Mouse (Mus musculus): ENCODE measurements around the gene BC017158. TPM values are rescaled to one million over a fixed set of nuclear protein-coding genes. Genes with fewer than 3 reads are reported as not detected.

Gene BC017158
- polyA plus RNA-seq, 2 experiments from 2014 or later, result 7.2 to 10.5 TPM

- no peak for ATAC-seq
Measured at GRCm38 (mm10) chr7:128307851-128308250, 9.9 kb upstream of the BC017158 start.

GRCm38 (mm10) chr7:128304907-128305306 lies 6.9 kb upstream of the BC017158 start:
- no peak for ATAC-seq

- no peak for ATAC-seq
Measured at GRCm38 (mm10) chr7:128304198-128304597, 6.2 kb upstream of the BC017158 start.

- ATAC-seq, result no peak
Measured at GRCm38 (mm10) chr7:128302151-128302550, 4.2 kb upstream of the BC017158 start.

- ATAC-seq, result no peak
Measured at GRCm38 (mm10) chr7:128300952-128301351, 3.0 kb upstream of the BC017158 start.

GRCm38 (mm10) chr7:128298481-128299342 lies 742 bp upstream of the BC017158 start:
- no peak for ATAC-seq

GRCm38 (mm10) chr7:128297291-128297616 lies 716 bp downstream of the BC017158 start:
- no peak for ATAC-seq

GRCm38 (mm10) chr7:128296514-128296913 lies 1.5 kb downstream of the BC017158 start:
- no peak for ATAC-seq

- ATAC-seq, result no peak
Measured at GRCm38 (mm10) chr7:128294785-128295184, 3.2 kb downstream of the BC017158 start.

GRCm38 (mm10) chr7:128288923-128289544 lies 8.9 kb downstream of the BC017158 start:
- no peak for ATAC-seq

GRCm38 (mm10) chr7:128285060-128285459 lies 12.9 kb downstream of the BC017158 start:
- ATAC-seq, result no peak

GRCm38 (mm10) chr7:128284047-128284446 lies 13.9 kb downstream of the BC017158 start:
- ATAC-seq, result no peak

GRCm38 (mm10) chr7:128282532-128283244 lies 15.3 kb downstream of the BC017158 start:
- no peak for ATAC-seq

- ATAC-seq, result no peak
Measured at GRCm38 (mm10) chr7:128281765-128282164, 16.2 kb downstream of the BC017158 start.

- no peak for ATAC-seq
Measured at GRCm38 (mm10) chr7:128279750-128280149, 18.2 kb downstream of the BC017158 start.

GRCm38 (mm10) chr7:128276051-128276450 lies 21.9 kb downstream of the BC017158 start:
- ATAC-seq, result no peak

- ATAC-seq, result no peak
Measured at GRCm38 (mm10) chr7:128271496-128271895, 26.5 kb downstream of the BC017158 start.

- no peak for ATAC-seq
Measured at GRCm38 (mm10) chr7:128270431-128270850, 27.5 kb downstream of the BC017158 start.

- ATAC-seq, result no peak
Measured at GRCm38 (mm10) chr7:128267813-128268212, 30.2 kb downstream of the BC017158 start.

- ATAC-seq, result no peak
Measured at GRCm38 (mm10) chr7:128267391-128267790, 30.6 kb downstream of the BC017158 start.

GRCm38 (mm10) chr7:128266056-128266455 lies 31.9 kb downstream of the BC017158 start:
- no peak for ATAC-seq

- ATAC-seq, result no peak
Measured at GRCm38 (mm10) chr7:128265411-128265810, 32.6 kb downstream of the BC017158 start, which contains the start of gene Slc5a2. Gene Slc5a2, plus strand, starts transcription at chr7:128265657.

- no peak for ATAC-seq
Measured at GRCm38 (mm10) chr7:128256783-128257334, 41.1 kb downstream of the BC017158 start.
